Mouse (Mus musculus): Measurements from ENCODE around the gene Arfgef3.
"Not testable (repeated sequence)": the region's sequence is repeated elsewhere in the genome, so short reads cannot be mapped to it uniquely, and the experiment has no call there.

Arfgef3 gene

GRCm38 (mm10) chr10:18681385-18681954 lies 62.3 kb downstream of the Arfgef3 start:
- DNase-seq (ENCODE audit: low spot score), result no peak

DNA sequence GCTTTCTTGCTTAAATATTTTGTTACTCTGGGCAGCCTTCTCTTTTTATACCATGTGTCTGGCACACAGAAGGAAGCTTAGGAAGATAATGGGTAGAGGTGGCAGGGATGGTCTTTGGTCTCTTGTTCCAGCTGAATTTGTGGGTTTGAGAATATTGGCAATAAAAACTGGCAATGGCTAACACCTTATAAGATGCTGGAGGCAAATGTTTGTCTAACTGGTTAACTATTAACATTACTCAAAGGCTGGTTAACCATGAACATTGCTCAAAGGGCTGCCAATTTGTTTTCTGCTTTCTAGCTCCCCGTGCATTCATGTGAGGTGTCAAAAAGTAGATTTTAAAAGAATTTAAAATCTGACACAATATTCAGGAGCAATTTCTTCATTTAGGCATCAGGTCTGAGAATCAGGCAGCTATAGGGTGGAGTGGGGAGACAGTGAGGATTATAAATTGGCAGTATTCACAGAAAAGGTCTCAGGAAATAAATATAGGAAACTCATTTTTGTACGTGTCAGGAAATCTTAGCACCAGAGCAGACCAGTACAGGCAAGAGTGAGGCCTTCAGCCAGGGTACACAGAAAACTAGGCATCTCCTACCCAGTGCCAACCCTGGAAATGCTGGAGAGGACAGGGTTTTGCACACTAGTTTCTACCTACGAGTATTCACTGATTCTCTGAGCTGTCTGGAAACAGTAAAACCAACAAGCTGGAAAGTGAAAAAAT lies 62.9 kb downstream of the Arfgef3 start:
- DNase-seq (ENCODE audit: low spot score), result no peak

GRCm38 (mm10) chr10:18678836-18679235 lies 64.9 kb downstream of the Arfgef3 start:
- DNase-seq (ENCODE audit: low spot score), result no peak

- no peak for DNase-seq (ENCODE audit: low spot score)
Measured at GRCm38 (mm10) chr10:18664794-18665193, 79.0 kb downstream of the Arfgef3 start.

DNA sequence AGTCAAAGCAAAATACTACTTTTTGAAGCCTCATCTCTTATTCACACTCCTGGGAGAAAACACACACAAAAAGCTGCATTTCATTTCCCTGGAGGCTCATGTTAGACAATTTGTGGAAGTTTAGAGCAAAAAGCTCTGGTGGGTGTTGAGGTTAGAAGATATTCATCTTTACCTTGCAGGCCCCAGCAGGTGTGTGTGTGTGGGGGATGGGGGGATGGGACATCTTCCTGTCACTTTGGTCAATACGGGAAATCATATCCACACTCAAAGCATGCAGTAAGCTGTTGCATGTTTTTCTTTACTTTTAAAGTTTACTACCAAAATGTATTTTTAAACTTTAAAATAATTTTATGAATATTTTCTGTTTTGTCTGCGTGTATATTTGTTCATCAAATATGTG lies 79.7 kb downstream of the Arfgef3 start:
- DNase-seq (ENCODE audit: low spot score), result no peak

GRCm38 (mm10) chr10:18661606-18662220 lies 82.0 kb downstream of the Arfgef3 start:
- DNase-seq (ENCODE audit: low spot score), result no peak

GRCm38 (mm10) chr10:18660998-18661397 lies 82.8 kb downstream of the Arfgef3 start:
- DNase-seq (ENCODE audit: low spot score), result no peak

- no peak for DNase-seq (ENCODE audit: low spot score)
Measured at GRCm38 (mm10) chr10:18657588-18657987, 86.2 kb downstream of the Arfgef3 start.

DNA sequence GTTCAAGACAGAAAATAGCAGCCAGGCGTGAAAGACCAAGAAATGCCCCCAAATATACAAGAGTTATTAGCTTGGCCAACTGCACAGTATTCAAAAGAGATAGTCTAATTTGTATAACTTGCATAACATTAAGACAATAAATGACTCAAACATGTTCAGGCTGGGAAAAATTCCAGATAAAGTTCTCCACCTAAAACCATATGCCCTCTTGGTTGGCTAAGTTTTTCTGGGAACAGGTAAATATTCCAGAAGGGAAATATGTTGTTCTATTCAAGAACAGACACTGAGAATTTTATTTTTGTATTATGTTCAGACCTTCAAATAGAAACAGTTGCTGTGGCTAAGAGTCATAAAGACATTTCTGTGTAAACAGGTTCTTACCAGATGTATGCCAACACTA lies 96.7 kb downstream of the Arfgef3 start:
- DNase-seq (ENCODE audit: low spot score), result no peak

GRCm38 (mm10) chr10:18646035-18646434 lies 97.7 kb downstream of the Arfgef3 start:
- DNase-seq (ENCODE audit: low spot score), result no peak

GRCm38 (mm10) chr10:18644346-18644745 lies 99.4 kb downstream of the Arfgef3 start:
- no peak for DNase-seq (ENCODE audit: low spot score)

DNA sequence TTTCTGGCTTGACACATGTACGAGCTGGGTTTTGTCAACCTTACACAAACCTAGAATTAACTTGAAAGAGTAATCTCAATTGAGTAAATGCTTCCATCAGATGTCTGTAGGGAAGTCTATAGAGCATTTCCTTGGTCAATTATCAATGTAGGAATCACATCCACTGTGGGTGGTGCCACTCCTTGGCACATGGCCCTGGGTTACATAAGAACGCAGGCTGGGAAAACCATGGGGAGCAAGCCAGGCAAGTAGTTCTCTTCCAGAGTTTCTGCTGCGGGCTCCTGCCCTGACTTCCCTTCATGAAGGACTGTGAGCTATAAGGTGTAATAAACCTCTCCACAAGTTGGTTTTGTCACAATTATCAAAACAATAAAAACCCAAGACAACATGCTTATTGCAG lies 100.2 kb downstream of the Arfgef3 start:
- DNase-seq (ENCODE audit: low spot score), result no peak

- DNase-seq (ENCODE audit: low spot score), result no peak
Measured at GRCm38 (mm10) chr10:18642854-18643253, 100.9 kb downstream of the Arfgef3 start.

DNA sequence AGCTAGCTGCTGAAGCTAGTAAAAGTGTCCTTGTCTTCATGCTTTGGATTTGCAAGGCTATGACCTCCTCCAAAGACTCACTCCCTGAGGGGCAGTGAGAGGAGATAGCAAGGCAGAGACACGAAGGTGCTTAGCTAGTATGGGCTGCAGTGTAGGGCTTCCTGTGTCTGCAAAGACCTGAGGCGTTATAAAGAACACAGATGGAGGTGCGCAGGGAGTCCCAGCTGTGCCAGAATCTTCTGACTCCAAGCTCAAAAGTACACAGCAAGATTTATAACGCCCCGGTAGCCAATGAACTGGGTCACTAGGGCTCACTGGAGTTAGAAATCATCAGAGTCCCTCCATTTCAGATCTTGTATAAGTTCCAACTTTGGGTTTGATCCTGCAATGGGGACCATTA lies 103.2 kb downstream of the Arfgef3 start:
- DNase-seq (ENCODE audit: low spot score), result no peak

DNA sequence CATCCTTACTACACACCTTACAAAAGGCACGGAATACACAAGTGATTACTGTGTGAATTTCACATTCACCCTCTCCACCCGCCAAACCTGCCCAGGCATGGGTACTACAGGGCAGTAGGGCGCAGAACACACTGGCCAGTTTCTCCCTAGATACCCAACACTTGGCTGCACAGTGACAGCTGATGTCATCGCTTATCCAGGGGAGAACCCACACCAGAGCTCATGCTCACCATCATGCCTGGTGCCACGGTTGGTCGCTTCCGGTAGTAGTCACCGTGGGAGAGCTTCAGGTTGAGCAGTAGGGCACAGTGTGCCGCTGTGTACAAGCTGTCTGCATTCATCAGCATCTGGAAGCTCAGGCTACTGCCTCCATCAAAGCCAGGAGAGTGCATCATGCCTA lies 108.3 kb downstream of the Arfgef3 start:
- DNase-seq (ENCODE audit: low spot score), result no peak

- DNase-seq (ENCODE audit: low spot score), result no peak
Measured at GRCm38 (mm10) chr10:18634405-18634985, 109.3 kb downstream of the Arfgef3 start.

DNA sequence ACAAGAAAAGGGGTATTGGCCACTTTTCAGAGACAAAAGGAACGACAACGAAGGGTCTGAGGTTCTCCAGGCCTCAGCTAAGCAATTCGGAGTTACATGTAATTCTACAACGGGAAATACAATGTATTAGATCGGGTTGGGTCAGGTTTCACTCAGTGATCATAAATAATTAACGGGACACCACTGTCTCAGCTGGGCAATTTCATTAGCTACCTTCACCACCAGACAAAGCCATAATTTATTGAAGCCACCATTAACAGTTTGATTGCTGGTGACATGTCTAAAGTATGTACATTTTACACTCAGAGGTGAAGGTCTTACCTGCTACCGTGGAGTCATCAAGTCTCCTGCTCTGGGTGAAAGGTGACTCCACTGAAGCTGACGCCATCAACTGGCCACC lies 113.3 kb downstream of the Arfgef3 start:
- no peak for DNase-seq (ENCODE audit: low spot score)

- no peak for DNase-seq (ENCODE audit: low spot score)
Measured at GRCm38 (mm10) chr10:18627530-18627929, 116.2 kb downstream of the Arfgef3 start.

DNA sequence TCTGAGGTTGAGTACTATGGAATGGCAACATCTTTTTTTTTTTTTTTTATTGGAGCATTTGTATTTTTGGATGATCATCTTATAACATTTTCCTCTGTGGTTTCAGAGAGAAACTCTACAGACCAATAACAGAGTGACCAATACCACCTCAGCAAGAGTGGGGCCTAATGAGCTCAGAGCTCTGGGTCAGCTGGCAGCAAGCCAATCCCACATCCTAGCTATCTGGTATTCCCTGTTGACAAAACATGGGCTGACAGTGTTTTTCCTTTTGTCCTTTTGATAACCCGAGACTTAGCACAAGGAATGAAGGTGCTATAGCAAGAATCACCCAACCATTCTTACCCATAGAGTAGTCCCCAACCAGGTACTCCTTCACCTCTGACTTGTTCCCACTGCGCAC lies 131.0 kb downstream of the Arfgef3 start:
- no peak for DNase-seq (ENCODE audit: low spot score)

- DNase-seq (ENCODE audit: low spot score), result not testable (repeated sequence)
Measured at GRCm38 (mm10) chr10:18604827-18605535, 138.8 kb downstream of the Arfgef3 start.

GRCm38 (mm10) chr10:18602030-18602429 lies 141.7 kb downstream of the Arfgef3 start:
- DNase-seq (ENCODE audit: low spot score), result peak; percentile 11

DNA sequence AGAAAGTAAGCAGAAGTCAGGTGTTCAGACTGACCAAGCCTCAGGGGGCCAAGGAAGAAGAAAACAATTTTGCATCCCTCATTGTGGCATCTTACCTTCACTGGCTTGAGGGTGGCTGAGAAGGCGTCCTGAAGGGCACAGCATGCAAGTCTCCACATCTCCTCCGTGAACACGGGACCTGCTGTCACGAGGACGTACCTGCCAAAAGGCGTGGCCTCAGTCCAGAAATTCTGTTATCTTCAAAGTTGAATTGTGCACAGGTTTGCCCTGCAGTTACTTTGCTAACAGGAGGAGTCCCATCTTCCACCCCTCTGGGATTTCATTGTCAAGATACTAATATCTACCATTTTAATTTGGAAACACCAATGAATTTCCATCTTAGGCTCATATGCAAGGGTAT lies 146.1 kb downstream of the Arfgef3 start:
- DNase-seq (ENCODE audit: low spot score), result no peak

DNA sequence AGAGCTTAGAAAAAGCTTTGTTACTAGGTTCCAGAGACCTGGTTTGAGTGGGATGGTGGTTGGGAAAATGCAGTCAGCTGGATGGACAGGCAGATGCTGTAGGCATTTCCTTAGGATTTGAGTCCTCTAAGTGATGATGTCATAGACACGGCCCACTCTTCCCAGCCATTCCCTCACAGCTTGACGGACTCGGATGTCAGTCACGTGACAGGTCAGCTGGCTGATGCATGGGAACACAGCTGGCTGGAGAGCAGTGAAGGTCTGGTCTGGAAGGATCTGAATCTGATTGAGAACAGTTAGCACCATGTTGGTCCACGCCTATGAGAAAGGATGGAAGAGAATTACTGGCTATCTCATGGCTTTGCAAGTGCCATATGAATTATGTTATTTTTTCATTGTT lies 154.3 kb downstream of the Arfgef3 start:
- DNase-seq (ENCODE audit: low spot score), result no peak
